Mouse (Mus musculus) G1E (cell line): ENCODE results near the gene H2afx.

Experiments
- CTCF ChIP-seq: IDR thresholded peaks from 2 replicates; pipeline ENCODE4 v1.5.1; 2012; ENCODE audit warnings: low read depth, low read length, inconsistent platforms, mixed read lengths
- GATA1 ChIP-seq: IDR thresholded peaks from 2 replicates; pipeline ENCODE4 v1.6.1; 2012; ENCODE audit warnings: borderline replicate concordance, low read length, inconsistent platforms, mixed read lengths
- GATA2 ChIP-seq: IDR thresholded peaks from 2 replicates; pipeline ENCODE4 v1.6.1; 2012; ENCODE audit warnings: low read depth, low read length, inconsistent platforms, borderline replicate concordance
- POLR2AphosphoS5 ChIP-seq: IDR thresholded peaks from 2 replicates; pipeline ENCODE4 v1.6.1; 2012; ENCODE audit warnings: low read depth, low read length, inconsistent platforms; ENCODE audit not compliant: insufficient replicate concordance
- TAL1 ChIP-seq: conservative IDR thresholded peaks from 2 replicates; pipeline ENCODE4 v1.6.1; 2012; ENCODE audit warnings: low read depth, low read length, inconsistent platforms, mixed read lengths

DNA sequence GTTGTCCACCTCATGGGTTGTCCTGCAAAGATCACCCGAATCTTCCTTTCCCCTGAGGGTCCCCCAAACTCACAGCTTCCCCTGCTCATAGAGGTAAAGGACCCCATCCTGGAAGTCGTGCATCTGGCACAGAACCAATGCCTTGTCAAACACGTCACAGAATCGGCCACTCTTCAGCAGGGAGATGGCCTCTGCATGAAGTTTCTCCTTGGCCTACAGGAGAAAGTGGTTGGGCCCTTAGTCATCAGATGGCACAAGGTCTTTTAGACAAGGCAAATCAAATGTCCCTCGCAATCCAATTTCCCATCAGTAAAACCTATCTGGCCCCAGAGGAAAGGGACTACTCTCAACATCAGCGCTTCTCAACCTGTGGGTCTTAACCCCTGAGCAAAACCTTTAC is 18.6 kb downstream of the H2afx start:
- TF ChIP-seq TAL1 = no peak
- TF ChIP-seq POLR2AphosphoS5 = no peak
- no peak for TF ChIP-seq CTCF
- TF ChIP-seq GATA1 = no peak
- TF ChIP-seq GATA2 = no peak
